Mouse (Mus musculus): Measurements from ENCODE around the gene Cep78. TPM values are rescaled to one million over a fixed set of nuclear protein-coding genes. Genes with fewer than 3 reads are reported as not detected.
"Not testable (repeated sequence)": the region's sequence is repeated elsewhere in the genome, so short reads cannot be mapped to it uniquely, and the experiment has no call there.

Cep78 gene
- total RNA-seq (2021): 1 to 10 TPM; 2.0 to 2.1 TPM
- long read RNA-seq, experiment 1, partial matches to known transcripts: 0 of 4 reads
- long read RNA-seq, experiment 1, other reads (novel, unspliced or antisense): 2 of 4 reads
- long read RNA-seq, experiment 2, partial matches to known transcripts: 0 of 3 reads
- long read RNA-seq, experiment 2, other reads (novel, unspliced or antisense): 2 of 3 reads

DNA sequence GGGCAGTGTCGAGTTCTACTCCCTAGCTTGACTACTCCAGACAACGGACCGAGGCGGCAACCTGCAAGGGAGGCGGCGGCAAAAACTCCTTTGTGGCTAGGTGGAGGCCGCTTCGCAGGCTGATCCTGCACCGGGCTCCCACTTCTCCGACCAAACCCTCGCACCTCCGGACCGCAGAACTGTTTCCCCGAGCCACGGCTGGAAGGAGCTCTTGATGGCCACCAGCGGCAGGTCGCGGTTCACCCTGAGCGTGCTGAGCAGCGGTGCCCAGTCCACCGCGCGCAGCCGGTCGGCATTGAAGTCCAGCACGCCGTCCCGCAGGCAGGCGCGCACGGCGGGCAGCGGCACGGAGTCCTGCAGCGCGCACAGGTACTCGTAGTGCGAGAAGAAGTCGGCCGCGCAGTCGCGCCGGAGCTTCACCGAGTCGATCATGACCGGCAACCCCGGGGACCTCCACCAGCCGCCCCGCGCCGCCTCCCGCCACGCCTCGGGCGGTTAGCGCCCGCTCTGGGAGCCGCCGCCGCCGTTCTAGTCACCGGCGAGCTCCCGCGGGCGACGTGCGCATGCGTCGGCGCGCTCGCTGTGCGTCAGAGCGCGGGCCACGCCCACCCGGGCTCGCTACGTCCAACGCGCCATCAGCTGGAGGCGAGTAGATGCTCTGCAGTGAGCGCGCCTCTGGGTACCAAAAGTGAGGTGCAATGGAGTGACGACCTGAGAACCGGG lies at the start of gene Cep78:
TSS of gene Cep78 (minus strand) at position 541 of the 723 bp plus-strand sequence.
- DNase-seq: peak; percentile 87 to 89
- intact Hi-C loops (cut with DNase I): no loop called here

DNA sequence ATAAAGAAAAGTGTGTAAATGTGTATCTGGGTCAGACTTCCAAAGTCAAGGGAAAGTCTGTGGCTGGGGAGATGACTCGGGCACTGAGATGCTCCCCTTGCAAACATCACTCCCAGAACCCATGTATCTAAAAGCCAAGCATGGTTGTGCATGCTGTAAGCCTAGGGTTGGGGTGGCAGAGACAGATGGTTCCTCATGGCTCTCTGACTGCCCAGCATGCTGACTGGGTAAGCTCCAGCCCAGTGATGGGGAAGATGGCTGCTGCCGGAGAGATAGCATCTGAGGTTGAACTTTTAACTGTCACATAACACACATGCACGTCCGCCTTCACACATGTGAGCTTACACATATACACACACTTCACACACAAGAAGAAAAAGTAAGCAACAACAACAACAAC lies 46.5 kb upstream of the Cep78 start:
- intact Hi-C loops (cut with DNase I): no loop called here
- no peak for DNase-seq

DNA sequence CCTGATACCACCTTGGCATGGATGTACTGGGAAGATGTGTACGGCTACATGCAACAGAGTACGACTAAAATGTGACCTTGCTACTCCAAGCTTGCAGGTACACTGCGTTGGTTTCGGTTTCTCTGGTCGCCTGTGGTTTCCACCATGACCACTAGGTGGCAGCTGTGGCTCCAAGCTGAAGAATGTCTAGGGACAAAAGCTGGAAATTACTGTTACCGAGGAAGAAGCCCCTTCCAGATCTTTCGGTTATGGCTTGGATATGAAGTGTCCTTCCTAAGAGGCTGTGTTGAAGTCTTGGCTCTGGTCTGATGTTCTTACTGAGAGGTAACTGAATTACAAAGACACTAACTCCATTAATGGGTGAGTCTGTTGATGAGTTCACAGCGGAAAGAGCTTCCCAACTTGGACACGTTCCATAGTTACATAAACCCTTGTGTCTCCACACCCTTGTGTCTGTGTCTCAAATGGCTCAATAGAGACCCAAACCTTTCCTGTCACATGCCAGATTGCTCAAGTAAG lies 44.5 kb upstream of the Cep78 start:
- DNase-seq: peak in 1 of 2 experiments; percentile 43
- intact Hi-C loops (cut with DNase I): not testable (repeated sequence)

DNA sequence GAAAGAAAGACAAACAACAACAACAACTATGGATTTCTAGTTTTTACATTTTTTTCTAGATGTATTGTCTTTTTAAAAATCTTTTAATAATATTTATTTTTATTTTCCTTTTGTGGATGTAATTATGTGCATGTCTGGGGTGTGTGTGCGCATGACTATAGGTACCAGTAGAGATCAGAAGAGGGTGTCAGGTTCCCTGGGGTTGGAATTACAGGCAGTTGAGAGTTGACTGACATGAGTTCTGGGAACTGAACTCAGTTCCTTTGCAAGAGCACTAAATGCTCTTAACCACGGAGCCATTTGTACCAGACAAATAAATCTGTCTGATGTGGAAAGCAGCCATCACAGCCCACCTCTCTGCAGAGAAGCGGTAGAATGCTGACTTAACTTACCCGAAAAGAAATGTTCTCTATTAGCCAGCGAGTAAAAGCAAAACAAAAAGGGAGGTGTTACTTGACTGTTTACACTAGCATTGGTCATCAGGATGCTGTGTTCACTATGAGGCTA lies 44.0 kb upstream of the Cep78 start:
- intact Hi-C loops (cut with DNase I): no loop called here
- DNase-seq: no peak

DNA sequence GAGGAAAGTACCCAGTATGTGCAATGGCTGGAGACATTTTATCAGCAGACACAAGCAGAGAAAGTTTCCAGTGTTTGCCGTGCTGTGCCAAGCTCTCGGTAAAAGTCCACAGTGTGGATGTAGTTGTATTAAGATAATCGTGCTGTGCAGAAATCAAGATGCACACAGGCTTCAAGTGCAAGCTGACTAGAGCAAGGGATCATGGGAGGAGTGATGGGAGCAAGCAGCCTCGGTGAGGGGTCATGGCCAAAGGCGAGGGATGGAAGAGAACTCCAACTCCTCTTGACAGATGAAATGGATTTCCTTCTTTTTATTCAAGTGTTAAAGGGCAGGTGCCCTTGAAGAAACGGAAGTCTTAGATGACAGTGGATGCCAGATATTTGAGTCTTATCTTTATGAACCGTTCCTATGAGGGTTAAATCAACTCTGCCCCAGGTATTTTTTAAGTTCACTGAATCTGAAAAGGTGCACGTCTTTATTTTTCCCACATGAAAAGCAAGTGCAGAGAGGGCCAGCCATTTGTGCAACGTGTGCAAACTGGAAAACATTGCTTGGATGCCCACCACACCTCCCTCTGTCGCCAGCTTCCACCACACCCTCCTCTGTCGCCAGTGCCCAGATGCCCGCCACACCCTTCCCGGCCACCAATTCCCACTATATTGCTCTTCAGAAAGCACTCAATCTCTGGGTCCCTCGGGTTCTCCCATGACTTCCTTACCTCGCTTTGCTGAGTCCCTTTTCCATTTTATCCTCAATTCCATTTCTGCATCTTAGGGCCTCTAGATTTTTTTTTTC lies 43.3 kb upstream of the Cep78 start:
- DNase-seq: no peak
- intact Hi-C loops (cut with DNase I): no loop called here

DNA sequence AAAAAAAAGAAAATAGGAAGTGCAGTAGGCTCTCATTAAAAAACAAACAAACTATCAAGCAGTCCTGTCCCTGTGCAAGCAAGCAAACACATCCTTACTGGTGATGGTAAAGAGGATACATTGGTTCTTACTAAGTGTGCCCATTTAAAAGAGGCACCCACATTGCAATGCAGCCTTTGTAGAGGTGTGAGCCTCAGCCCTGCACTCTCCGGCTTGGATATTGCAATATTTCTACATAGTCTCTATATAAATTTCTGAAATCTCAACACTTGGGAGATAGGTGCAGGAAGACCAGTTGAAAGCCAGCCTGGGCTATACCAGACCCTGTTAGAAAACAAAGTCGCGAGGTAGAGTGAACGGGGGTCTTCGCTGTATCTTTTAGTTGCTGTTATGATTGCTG lies 41.5 kb upstream of the Cep78 start:
- intact Hi-C loops (cut with DNase I): no loop called here

DNA sequence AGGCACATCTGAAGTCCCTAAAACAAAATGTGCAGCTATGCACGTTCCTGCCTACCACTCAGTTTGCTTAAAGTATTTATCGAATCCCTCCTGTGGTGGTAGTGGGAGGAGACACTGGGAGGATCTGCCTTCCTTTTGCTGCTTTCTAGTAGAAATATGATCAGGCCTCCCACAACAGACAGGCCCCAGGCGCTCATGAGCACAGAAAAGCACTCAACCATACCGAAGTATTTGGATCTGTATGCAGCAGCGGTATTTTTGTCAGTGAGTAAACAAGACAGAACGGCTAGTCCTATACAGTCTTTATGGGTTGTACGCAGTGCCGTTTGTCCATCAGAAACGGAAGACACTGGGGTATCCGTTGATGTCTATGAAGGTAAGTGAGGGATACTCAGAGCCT lies 37.4 kb upstream of the Cep78 start:
- intact Hi-C loops (cut with DNase I): no loop called here
- DNase-seq: no peak

More for the DNA sequence above, 41.5 kb upstream of the Cep78 start:
- no peak for DNase-seq

DNA sequence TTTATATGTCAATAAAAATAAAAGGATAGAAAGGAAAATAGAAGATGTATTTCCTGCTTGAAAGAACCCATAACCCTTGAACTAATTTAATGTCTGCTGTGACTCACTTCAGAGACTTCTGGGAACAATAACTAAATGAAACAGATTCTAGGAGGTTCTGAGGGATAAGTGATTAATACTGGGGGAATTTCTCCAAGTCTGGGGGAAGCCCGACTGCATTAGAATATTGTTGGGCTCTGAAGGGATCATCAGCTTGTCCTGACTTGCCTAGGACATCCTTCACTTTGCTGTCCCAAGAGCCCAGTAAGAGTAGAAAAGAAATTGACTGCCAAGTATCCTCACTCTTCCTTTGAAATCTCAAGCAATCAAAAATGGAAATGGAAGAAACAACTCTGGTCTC lies 31.4 kb upstream of the Cep78 start:
- no peak for DNase-seq
- intact Hi-C loops (cut with DNase I): no loop called here

DNA sequence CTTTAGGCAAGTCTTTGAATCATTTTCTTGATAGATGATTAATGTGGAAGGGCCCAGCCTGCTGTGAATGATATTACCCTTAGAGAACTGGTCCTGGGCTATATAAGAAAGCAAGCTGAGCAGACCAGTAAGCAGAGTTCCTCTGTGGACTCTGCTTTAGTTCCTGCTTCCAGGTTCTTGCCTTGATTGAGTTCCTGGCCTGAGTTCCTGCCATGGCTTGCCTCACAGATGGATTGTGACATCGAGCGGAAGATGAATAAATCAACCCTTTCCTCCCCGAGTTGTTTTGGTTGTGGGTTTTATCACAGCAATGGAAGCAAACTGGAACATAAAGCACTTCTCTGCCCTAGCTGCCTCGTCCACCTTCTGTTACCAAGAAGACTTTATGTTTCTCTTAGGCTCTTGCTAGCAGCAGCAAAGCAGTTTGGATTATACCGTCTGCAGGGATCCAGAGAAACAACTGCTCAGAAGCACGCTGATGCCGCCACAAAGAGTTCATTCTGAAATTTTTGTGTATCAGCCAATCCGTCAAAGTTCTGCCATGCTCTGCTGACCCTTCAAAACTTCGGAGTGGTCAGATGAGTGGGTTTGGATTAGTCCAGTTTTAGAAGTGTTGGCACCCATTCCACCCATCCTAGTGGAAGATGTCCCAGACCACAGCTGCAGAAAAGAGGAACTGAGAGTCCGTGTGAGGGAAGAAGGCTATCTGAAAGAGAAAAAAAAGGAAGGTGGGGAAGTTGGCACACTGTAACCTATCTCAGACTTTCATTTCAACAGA lies 30.6 kb upstream of the Cep78 start:
- DNase-seq: no peak

DNA sequence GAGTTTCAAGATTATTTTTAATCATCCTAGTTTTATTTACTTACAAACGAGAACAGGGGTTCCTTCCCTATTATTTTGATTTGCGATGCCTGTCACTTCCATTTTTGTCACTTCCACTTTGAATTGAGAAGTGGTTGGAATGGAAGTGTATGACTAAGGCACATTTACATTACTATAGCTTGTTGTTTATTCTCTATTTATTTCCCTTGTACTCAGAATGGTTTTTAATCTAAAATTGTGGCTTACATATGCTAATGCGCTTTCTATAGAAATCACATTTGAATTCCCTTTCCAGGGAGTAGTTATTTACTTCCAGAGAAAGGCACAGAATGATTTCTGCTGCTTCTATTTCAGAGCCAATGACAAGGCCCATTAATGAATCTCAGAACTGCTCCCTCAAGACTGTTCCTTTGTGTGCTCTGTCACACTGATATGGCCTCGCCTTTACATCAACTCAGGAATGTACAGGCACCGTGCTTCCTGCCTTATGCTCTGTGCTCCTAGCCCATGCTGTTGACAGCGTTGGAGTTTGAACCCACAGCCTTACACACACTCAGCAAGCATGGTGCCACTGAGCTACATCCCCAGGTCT lies 25.1 kb upstream of the Cep78 start:
- intact Hi-C loops (cut with DNase I): no loop called here
- DNase-seq: no peak

More for the DNA sequence above, 30.6 kb upstream of the Cep78 start:
- intact Hi-C loops (cut with DNase I): no loop called here

DNA sequence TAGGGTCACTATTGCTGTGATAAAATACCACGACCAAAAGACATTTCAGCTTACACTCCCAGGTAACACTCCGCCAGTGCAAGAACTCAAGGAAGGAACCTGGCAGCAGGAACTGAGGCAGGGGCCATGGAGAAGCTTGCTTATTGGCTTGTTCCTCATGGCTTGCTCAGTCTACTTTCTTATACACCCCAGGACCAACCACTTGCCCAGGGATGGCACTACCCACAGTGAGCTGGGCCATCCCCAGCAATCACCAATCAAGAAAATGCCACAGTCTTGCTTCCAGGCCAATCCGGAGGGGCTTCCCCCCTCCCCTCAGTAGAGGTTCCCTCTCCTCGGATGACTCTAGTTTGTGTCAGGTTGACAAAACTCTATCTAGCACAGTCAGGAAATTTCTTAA lies 24.3 kb upstream of the Cep78 start:
- intact Hi-C loops (cut with DNase I): no loop called here
- no peak for DNase-seq

DNA sequence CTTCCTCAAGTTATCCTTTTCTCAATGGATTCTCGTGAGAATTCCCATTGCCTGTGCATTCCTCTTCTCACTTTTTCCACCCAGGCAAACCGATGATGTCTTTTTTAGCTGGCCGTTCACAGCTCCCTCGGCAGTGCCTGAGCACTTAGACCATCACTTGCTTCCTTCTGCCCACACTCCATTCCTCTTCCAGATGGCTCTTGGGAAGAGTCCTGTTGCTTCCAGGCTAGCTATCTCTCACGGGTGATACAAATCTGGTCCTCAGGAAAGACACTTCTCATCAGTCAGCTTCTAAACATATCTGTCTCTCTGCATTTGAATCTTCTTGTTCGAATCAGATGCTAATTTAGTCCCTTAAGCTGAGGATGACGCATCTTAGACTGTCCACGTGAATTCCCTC lies 22.3 kb upstream of the Cep78 start:
- DNase-seq: no peak
- intact Hi-C loops (cut with DNase I): no loop called here

DNA sequence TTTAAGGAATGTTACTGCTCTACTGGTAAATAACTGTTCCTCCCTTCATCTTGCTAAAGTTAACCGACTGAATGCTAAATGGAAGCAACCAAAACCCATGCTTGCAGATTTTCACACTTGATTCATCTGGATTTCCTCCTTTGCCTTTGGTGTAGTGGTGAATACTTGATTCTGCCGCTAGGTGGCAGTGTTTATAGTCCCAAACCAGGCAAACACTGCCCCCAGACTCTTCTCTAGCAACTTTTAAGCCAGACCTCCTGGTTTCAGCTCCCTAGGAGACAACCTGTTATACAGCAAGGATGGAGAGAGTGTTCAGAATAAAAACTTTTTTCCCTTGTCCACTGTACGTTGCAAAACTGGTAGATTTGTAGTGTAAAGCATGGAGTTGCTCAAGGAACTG lies 13.4 kb upstream of the Cep78 start:
- intact Hi-C loops (cut with DNase I): no loop called here
- DNase-seq: peak in 1 of 2 experiments; percentile 28

DNA sequence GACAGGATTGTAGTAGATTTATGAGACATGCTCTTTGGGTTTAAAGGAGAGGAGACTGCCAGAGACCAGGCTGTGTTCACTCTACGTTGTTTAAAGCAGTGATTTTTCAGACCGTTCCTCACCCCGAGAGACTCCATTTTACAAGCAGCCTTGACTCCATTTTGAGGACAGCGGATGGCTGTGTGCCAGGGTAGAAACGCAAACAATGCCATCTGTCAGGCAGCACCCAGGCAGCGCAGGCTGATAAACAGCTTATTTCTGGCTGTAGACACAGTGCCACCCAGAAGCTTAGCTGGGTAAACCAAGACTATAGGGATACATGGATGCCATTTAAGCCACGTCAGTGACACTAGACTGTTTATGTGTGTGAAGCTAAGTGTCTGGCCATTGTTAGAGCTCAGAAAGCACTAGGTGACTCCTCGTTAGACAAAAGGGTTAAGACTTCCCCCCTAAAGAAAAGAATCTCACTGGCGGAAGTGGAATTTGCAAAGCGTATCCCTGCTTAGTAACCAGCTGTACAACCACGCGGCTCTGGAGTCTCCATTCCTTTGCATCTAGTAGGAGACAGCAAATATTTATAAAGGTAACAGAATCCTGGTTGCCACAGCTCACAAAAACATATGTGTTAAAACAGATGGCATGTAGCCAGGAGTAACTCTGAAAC lies 12.2 kb upstream of the Cep78 start:
- DNase-seq: no peak
- intact Hi-C loops (cut with DNase I): no loop called here

DNA sequence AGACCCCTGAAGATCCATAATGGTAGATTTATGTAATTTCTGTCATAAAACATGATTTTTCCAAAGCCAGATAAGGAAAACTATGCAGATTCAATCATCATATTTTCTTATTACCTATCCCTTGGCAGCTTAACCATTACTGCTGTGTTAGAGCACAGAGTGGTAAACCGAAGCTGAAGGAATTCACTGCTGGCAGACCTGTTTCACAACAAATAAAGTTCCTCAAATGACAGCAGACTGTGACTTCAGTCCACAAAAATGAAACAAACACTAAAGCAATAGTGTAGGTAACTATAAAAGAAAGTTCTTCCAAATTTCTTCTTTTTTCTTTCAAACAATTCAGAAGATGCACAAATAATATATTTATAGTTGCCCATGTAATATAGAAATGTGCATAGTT lies 5.3 kb upstream of the Cep78 start:
- intact Hi-C loops (cut with DNase I): no loop called here

DNA sequence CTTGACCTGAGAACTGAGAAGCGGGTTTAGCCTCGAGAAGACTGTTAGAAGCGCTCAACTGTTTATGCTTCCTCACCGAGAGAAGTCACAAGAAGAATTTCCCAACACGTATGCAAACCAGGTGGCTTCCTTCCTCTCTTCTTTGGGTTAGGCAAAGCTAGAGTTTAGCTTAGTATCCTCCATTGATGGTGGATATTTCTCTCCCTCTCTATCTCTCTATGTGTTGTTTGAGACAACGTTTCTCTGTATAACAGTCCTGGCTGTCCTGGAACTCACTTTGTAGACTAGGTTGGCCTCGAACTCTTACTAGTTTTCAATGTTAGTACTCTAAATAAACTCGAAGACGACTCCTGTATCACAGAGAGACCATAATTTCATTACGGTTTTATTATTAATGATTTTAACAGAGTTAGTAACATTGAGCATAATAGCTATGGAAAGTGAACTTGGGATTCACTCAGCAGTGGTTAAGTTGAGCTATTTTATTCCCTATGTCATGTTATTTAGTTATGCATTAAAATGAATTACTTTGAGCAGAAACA lies 454 bp upstream of the Cep78 start:
- intact Hi-C loops (cut with DNase I): no loop called here
- DNase-seq: no peak

More for the DNA sequence above, 5.3 kb upstream of the Cep78 start:
- DNase-seq: no peak

DNA sequence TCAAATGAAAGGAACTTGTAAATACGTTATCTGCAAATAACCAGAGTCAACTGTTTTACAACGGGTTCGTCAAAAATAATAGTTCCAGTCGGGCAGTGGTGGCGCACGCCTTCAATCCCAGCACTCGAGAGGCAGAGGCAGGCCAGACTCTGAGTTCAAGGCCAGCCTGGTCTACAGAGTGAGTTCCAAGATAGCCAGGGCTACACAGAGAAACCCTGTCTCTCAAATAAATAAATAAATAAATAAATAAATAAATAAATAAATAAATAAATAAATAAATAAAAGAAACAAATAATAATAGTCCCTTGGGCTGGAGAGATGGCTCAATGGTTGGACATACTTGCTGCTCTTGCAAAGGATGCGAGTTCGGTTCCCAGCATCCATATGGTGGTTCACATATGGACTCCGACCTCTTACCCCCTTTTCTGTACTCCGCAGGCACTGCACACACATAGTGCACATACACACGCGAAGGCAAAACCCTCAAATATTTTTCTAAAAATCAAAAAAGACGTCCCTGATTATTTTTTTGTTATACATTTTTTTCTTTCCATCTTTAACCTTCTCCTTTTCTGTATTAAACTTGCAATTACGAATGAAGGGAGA lies 947 bp downstream of the Cep78 start:
- DNase-seq: no peak
- intact Hi-C loops (cut with DNase I): no loop called here

DNA sequence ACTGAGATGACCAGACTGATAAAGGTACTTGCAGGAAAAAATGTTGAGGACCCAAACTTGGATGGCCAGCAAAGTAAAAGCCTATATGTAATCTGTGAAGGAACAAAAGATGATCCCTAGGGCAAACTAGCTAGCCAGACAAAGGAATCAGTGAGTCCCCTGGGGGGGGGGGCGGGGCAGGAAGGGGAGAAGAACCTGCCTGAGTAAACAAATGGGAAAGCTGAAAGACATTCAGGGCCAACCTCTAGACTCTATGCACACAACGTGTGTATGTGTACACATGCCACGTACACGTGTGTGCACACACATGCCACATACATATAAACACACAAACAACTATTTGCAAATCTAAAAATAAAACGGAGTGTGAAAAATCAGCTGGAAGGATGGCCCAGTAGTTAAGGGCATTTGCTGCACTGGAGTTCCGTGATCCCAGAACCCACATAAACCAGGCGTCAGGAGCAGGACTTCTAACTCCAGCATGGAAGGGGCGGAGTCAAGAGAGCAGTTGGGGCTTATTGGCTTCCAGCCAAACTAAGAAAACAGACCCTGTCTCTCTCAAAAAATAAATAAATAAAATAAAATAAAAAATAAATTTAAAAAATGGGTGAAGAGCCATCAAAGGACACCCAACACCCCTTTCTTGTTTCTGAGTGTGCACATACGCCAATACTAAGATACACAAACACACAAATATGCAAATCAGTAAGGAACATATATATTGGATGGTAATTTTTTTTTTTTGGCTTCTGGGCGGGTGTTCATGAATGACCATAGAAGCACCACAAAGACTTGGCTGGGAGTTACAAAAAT lies 1.7 kb downstream of the Cep78 start:
- intact Hi-C loops (cut with DNase I): no loop called here
- no peak for DNase-seq

All from gastrocnemius, postnatal 36 days (tissue).